Mouse (Mus musculus) heart, postnatal 4 days (tissue): Measurements from ENCODE around the gene Tial1. TPM values are rescaled to one million over a fixed set of nuclear protein-coding genes. Genes with fewer than 3 reads are reported as not detected.

Experiments used
- DNase-seq: peaks from one replicate; pipeline ENCODE4 v3.0.0; 2021
- microRNA-seq, 2 experiments: library from miRNA; unstranded; fragments of <30 nt; microRNA quantifications; one replicate each; pipeline ENCODE4 v1.2.0; 2021 to 2022
- total RNA-seq, 2 experiments: library from RNA; stranded (reverse); gene quantifications; 2 replicates each; pipeline ENCODE4 v1.2.3; 2021

Tial1 gene
- total RNA-seq, 2 experiments from 2014 or later, result 57.6 to 66.6 TPM

DNA sequence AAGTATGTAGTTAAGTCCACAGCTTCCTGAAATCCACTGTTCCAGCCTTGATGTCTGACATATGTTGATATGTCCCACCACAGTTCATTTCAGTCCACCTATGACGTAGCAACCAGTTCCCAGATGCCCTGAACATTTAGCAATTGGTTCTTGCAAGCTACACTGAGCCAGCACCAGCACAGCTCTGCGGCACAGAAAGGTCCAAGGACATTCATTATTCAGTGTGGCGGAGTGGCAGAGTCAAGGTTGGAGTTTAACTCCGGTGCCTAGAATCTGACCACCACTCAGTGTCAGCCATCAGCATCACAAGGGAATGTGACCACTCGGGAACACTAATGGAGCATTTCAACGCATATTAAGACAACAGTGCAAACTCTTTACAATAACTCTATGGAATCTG, 44.9 kb downstream of the Tial1 start:
- DNase-seq, result no peak

DNA sequence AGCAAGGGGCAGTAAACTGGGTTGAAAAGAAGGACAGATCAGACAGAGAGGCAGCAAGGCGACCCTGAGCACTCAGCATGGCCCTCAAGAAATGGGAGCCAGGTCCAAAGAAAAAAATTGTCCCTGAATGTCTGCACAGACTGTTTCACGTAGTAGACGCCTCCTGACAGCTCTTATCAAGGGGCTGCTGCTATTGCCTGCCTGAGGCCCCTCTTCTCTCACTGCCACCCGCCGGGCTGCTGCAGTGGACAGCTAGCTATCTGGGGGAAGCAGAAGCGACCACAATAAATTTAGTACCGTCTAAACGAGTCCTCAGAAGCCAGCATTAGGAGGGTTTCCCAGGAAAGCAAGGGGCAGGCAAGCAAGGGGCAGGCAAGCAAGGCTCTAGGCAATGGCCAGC, 47.1 kb downstream of the Tial1 start:
- no peak for DNase-seq

- DNase-seq, result no peak
Measured at GRCm38 (mm10) chr7:128412071-128412833, 49.3 kb downstream of the Tial1 start.

GRCm38 (mm10) chr7:128410708-128411413, 50.7 kb downstream of the Tial1 start:
- no peak for DNase-seq

DNA sequence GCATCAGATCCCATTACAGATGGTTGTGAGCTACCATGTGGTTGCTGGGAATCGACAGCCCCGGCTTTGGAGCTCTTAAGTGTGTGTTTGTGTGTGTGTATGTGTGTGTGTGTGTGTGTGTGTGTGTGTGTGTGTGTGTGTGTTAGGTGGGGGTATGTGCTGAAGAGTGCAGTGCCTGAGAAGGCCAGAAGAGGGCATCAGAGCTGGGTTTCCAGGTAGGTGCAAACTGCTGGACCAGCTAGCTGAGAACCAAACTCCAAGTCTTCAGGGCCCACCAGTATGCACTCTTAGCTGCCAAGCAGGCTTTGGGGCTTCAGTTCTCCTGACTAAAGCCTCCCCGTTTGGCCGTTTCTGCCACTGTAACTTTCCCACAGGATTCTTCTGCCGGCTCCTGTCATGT, 53.3 kb downstream of the Tial1 start:
- DNase-seq, result peak; percentile 24

DNA sequence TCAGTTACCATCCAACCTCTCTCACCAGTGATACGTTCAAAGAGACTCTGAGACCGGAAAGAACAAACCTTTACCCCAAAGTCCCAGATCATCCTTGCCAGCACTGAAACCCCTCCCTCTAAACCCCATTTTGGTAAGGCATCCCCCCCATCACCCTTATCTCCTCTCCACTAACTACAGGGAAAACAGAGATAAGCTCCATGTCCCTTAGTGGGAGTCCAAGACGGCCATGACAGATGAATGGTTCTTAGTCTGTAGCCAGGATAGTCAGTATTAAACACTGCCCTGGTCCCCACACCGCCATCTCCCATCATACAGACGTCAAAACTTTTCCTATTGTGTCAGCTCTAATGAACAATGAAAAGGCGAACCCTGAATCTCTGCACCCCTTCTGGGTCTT, 57.5 kb downstream of the Tial1 start:
- no peak for DNase-seq

- no peak for DNase-seq
Measured at GRCm38 (mm10) chr7:128403586-128403985, 57.9 kb downstream of the Tial1 start.

DNA sequence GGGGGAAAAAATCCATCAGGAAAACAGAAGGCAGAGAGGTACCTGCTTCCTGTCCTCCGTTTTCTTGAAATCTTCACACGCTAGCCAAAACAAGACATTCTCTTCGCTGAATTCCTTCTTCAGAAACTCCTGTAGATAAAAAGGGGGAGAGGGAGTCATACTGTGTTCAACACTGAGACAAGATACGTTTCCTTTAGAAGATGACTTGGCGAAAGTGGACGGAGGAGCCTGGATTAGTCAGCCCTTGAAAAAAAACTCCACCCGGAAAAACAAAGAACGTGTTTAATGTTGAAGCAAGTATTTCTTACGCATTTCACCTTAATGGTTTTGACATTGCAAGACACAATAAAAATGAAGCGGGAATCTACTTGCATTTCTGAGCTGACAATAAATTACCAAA, 58.4 kb downstream of the Tial1 start:
- no peak for DNase-seq

DNA sequence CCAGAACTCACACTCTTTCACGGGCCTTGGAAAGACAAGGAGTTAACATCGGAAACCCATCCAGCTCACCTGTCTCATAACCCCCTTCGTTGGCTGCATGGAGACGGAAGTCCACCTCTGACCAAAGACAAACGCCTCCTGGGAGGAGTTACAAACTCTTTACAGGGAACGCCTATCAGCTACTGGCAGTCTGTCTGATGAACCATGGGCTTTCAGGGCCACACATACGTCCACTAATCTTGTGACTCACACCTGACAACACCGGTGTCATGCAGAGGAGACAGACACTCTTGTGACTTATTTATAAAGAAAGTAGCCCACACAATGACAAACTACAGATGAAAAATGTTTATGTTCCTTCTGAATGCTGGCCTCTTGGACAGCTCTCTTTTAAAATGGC, 58.9 kb downstream of the Tial1 start:
- DNase-seq, result no peak

DNA sequence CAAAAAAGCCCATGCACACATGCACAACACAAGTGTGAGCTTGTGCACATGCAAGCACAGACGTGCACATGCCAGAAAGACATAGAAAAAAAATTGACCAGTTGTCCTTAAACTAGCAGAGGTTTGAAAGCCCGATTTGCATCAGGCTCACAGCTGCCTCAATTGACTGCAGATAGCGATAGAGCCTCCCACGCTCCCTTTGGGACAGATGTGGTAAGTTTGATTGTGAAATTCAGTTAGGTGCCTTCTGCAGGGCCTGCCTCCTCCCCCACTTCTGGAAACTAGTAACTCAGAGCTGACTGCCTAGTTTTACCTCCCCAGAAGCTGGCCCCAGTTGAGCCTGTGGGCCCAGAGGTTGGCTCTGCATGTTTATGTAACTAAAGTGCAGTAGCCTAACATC, 62.9 kb downstream of the Tial1 start:
- DNase-seq, result no peak

GRCm38 (mm10) chr7:128397066-128397465, 64.5 kb downstream of the Tial1 start:
- DNase-seq, result no peak

DNA sequence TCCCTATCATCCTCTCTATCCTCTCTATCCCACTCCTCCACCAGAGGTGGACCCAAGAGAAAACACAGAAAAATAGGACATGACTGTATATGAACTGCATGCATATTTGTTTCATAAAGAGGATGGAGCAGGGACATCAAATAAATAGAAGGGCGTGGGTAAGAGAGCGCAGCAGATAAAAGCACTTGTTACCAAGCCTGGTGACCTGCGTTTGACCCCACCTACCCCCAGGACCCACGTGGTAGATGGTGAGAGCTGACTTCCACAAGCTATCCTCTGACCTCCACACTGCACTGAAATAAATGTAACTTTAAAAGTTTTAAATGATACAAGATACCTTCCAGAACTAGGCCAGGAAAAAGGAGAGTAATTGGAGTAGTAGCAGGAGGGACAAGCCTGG, 67.8 kb downstream of the Tial1 start:
- DNase-seq, result no peak

DNA sequence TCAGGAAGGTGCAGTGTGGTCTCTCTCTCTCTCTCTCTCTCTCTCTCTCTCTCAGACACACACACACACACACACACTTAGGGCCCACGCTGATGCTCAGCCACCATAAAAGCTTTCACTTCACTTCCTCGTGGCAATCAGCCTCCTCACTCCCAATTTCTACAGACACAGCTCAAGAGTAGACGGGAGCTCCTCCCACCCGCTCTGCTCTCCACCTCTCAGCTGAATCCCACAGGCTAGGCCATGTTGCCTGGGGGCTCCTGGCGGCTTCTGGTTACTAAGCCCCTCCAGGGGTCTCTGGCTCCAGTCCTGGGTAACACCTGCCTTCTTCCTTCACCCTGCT, 68.6 kb downstream of the Tial1 start:
- no peak for DNase-seq

DNA sequence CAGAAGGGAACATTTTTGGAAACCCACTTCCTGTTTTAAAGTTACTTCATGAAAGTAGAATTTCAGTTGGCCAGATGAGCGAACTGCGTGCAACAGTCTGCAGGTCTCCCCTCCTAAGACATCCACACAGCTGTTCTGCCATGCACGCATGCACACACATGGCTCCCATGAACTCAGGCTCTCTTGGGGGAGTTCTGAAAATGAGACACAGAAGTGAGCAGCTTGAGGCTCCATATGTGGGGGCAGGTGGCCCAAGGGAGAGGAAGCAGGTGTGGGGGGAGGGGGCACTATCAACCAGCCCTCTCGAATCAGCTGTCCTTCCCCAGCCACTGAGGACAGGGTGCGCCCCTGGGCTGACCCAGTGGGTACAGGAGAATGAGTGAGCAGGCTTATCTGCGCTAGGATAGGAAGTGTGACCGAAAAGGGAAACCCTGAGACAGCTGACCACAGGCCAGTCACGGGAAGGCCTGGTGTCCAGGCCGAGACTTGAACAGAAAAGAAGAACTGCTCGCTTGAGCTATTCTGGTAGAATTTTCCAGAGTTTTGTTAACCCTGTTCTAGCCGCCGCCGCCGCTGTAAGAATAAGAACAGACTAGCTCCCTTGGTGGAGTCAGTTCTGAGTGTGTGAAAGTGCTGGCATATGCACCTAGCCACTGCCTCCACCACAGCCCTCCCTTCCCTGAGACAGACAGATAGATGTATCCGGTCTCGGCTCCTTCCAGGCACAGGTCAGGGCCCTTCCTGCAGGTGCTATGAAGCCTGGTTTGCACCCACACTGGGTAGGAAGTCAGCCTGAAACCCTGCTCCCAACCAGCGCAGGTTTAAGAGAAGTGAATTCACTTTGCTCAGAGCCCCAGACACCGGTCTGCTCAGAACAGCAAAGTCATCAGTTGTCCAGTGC, 69.2 kb downstream of the Tial1 start:
- DNase-seq, result peak; percentile 33

GRCm38 (mm10) chr7:128391267-128392057, 70.1 kb downstream of the Tial1 start:
- DNase-seq, result no peak

Small RNA genes within 50 kb of the gene (microRNA-seq; reads per million reads assigned to microRNA genes)
- gene Gm24365, result 0 reads per million in 2 experiments

Other genes with a start within 250 kb of the Tial1 start
- 10 to 100 TPM; 13.3 to 13.8 TPM for gene Armc5, start 224.4 kb downstream of the Tial1 start, total RNA-seq
- gene 9130023H24Rik, start 223.7 kb downstream of the Tial1 start, total RNA-seq, result 1 to 10 TPM; 5.3 to 6.8 TPM
- gene Tgfb1i1, start 214.9 kb downstream of the Tial1 start, total RNA-seq, result 100 to 1,000 TPM; 101 to 108 TPM
- gene Slc5a2, start 196.1 kb downstream of the Tial1 start, total RNA-seq, result not detected
- 10 to 100 TPM; 12.4 to 13.1 TPM for gene BC017158, start 163.5 kb downstream of the Tial1 start, total RNA-seq
- 1 to 10 TPM; 8.4 to 9.5 TPM for gene Rgs10, start 43.0 kb downstream of the Tial1 start, total RNA-seq
- 100 to 1,000 TPM; 111 TPM for gene Bag3, start 61.9 kb upstream of the Tial1 start, total RNA-seq
- gene Inpp5f, start 149.6 kb upstream of the Tial1 start, total RNA-seq, result 1 to 10 TPM; 8.9 to 9.9 TPM